Mouse (Mus musculus) cerebellum, adult 9-11 months (tissue): ENCODE data around the gene Plp2.
"Not testable (repeated sequence)": the region's sequence is repeated elsewhere in the genome, so short reads cannot be mapped to it uniquely, and the experiment has no call there.

Experiments used
- DNase-seq: peaks from one replicate; pipeline ENCODE4 v3.0.0; 2022

Gene Plp2

GRCm38 (mm10) chrX:7670921-7671623, at the start of gene Plp2:
TSS of gene Plp2 (minus strand) at chrX:7671390.
- DNase-seq: no peak

GRCm38 (mm10) chrX:7716058-7716457, 44.9 kb upstream of the Plp2 start:
- not testable (repeated sequence) for DNase-seq

DNA sequence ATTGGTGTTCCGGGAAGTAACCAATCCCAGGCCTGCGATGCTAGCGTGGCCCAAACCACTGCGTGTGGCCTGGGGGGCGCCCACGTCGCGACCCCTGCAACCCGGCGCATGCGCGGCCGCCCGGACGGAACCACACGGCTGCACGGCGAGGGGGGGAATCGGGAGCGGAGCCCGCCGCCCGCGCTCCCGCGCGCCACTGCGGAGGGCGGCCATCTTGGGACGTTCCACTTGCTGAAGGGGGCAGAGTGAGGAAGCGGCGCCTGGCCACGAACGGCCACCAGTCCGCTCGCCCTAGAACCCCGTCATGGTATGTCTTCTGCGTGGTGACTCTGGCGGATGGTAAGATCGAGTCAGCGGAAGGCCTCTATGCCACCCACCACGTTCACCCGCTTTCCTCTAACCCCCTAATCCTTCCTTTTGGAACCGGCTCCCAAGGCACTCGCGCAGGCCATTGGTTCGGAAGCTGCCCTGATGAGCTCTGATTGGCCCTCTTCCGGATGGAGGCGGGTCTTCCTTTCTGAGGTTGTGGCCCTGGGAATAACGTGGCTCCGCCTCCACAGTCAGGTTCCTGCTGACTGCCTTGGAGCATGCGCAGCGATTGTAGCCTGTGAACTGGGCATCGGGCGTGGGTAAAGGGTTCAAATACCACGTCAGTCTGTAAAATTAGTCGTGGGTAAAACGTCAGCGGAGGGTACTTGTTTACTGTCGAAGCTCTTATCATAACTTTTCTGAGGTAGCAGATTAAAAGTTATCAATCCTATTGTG, 43.1 kb upstream of the Plp2 start, which contains the start of gene Wdr45:
Gene Wdr45 (plus strand): TSS at position 199 of the 765 bp plus-strand sequence.
- DNase-seq: peak; percentile 98

GRCm38 (mm10) chrX:7713764-7714134, 42.6 kb upstream of the Plp2 start:
- not testable (repeated sequence) for DNase-seq

GRCm38 (mm10) chrX:7696954-7697381, 25.8 kb upstream of the Plp2 start, which contains the start of gene Gpkow:
TSS of gene Gpkow (plus strand) at chrX:7697131.
- DNase-seq: peak; percentile 90

DNA sequence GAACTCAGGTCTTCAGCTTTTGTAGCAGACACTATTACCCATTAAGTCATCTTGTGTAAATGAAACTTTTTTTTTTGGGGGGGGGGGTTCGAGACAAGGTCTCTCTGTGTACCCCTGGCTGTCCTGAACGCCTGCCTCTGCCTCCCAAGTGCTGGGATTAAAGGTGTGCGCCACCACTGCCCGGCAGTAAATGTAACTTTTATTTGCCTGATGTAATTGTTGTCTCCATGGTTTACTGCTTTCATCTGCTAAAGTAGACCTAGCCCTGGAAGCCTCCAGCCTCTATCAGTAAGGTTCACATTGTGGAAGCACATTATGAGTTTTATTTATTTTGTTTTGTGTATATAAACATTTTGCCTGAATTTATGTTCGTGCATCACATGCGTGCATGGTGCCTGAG, 25.3 kb upstream of the Plp2 start:
- DNase-seq: no peak

DNA sequence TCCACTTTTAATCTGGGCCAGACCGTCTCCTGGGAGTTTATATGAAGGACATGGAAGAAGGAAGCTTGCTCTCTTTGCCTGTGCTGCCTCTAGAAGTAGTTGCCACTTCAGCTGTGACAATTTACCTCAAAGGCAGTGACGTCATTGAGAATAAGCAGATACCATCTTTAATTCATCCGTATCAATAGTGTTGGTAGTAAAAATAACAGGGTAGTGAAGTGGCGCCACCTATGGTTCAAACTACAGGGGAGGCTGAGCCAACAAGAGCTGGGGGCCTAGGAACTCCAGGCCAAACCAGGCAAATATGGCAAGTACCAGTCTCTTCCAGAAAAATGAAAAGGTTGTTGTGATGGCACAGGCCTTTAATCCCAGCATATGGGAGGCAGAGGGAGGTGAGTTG, 21.7 kb upstream of the Plp2 start:
- peak; percentile 36 for DNase-seq

DNA sequence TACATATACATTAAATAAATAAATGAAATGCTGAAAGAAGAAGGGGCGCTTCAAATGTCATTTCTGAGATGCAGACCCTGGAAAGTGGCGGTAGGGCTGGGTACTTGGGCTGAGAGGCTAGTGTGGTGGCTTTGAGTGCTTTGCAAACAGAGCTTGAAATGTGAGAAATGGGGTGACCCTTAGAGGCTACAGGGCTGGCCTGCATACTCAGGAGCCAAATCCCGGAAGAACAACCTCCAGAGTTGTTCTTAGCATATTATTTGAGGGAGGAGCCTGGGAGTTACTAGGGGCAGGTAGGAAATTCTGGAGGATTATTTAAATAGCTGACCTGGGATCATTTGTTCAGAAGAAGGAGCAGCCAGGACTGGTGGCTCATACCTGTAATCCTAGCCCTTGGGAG, 19.3 kb upstream of the Plp2 start:
- no peak for DNase-seq

DNA sequence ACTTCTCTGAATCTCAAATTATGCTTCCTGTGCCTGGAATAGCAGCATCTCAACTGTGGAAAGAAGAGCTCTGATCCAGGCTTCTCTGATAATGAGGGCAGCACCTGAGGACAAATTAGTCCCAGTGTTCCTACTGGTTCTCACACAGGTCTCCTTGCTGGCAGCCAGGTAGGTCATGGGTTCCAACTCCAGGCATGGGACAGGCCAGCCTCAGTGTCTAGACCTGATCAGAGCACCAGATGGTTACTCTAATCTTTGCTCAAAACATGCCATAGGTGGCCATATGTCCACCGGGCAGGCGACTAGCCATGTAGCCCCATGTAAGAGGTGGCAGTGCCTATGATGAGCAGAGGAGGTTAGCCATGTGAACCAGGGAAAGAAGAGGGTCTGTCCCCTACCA, 17.1 kb upstream of the Plp2 start:
- DNase-seq: peak; percentile 61

- peak; percentile 70 for DNase-seq
These were observed 9.7 kb upstream of the Plp2 start, which contains the start of gene Magix for GRCm38 (mm10) chrX:7680864-7681263. TSS of gene Magix (minus strand) at chrX:7681251.

GRCm38 (mm10) chrX:7680057-7680412, 8.8 kb upstream of the Plp2 start:
- DNase-seq: no peak

- peak; percentile 91 for DNase-seq
These were observed 8.3 kb upstream of the Plp2 start for GRCm38 (mm10) chrX:7679405-7680056.

- no peak for DNase-seq
These were observed 7.8 kb upstream of the Plp2 start for GRCm38 (mm10) chrX:7678986-7679385.

DNA sequence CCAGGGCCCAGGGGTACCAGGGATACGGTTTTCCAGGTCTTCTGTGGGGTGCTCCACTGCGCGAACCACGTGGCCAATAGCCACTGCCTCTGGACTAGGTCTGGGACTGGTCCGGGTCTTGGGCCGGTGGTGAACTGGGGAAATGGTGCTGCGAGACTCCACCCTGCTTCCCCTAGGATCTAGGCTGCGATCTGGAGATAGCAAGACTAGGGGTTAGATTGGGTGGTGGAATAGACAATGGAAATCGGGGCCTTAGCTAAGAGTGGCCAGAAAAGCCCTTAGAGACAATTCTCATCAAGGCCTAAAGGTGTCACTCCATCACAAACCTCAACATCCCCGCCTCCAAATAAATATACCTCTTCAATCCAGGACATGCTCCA, 3.8 kb upstream of the Plp2 start:
- DNase-seq: no peak

DNA sequence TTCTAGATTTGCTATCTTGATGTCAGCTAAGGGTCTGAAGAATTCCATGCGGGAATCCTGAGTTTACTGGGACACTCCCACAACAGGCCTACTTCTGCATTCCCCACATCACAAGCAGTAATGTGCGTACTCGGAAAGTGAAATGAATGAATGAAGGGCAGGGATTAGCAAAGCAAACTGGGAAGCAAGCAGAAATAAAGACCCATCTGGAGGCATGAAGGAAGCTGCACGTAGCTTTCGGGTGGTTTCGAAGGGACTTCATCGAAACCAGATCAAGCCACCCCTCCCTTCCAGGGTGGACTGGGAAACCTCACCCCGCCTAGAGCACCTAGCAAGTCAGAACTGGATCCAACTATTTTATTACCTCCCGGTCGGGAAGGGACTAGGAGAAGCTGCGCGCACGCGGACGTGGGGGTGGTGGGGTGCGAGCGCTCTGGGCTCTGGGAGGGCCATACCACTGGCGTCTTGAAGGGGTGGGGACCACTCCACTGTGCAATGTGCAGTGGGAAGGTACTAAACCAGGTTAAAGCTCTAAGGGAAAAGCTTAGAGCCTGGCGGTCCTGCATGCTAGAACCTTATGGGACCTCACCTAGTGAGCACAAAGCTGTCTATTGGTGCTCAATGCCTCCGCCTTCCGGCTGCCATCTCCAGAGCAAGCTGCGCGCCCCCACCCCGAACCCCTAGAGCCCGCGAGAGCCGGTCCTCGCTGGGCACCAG, 3.3 kb upstream of the Plp2 start:
- no peak for DNase-seq

DNA sequence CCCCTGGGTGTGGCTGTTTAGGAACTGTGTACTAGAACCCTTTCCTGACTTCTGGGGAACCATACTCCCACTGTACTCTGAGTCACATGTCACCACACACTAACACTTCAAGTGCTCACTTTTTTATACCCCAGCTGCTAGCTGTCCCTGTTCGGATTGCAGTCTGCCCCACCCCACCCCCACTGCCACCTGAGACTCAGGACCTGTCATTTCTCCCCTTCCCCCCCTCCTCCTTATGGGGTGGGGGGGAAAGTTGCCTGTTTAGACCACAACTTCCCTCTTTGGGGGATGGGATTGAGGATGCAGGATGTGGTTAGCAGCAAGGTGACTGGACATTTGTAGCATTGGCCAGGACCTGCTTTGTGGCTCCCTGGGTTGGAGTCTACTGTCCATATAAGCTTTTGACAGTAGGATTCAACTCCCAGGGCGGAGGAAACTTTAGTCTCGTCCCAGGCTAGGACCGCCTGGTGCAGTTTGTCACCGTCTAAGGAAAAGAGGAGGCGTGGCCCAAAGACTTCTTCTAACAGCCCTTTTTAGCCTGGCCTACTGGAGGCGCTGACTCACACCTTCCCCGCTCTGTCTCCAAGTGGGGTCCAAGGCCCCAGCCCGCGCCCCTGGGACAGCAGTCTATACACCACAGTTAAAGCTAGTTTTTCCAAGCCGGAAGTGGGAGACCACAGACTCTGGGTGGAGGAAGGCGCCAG, 2.5 kb upstream of the Plp2 start:
- no peak for DNase-seq

- DNase-seq: no peak
These were observed 1.5 kb upstream of the Plp2 start for GRCm38 (mm10) chrX:7672739-7673138.

DNA sequence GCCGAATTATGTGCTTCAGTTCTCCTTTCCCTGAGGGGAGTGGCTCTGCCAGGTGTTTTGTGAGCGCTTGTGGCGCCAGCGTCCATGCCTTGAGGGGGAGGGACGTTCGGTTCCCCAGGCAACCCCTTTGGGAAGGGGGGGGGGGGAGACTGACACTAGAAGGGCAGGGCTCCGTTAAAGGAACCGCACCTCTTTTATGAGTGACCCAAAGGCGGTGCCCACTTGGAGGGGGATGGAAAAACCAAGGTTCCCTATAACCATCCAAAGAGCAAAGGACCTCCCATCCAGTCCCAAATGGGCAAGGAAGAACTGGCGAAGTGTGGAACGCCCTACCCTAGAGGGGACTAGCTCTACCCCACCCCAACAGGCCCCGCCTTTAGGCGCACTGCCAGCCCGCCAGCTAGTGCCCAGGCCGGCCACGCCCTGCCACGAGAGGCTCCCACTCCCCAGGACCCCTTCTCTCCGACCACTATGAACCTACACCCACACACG, 754 bp downstream of the Plp2 start:
- DNase-seq: peak; percentile 62

GRCm38 (mm10) chrX:7665739-7666502, 5.3 kb downstream of the Plp2 start:
- DNase-seq: no peak

DNA sequence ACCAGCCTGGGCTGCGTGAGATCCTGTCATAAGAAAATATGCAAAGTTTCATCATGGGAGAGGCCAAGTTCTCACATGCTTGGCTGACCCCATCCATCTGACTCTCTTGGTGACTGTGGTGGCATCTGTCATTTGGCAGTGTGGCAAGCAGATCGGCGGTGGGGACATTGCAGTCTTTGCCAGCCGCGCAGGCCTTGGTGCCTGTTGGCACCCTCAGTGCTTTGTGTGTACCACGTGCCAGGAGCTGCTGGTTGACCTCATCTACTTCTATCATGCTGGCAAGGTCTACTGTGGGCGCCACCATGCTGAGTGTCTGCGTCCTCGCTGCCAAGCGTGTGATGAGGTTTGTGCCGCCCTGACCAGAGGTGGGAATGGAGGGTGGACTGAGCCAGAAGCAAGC, 6.4 kb downstream of the Plp2 start:
- peak; percentile 91 for DNase-seq

GRCm38 (mm10) chrX:7662936-7663335, 8.3 kb downstream of the Plp2 start:
- DNase-seq: no peak
